ENCODE assay signal across 8 mouse cellular contexts in the genomic region with DNA sequence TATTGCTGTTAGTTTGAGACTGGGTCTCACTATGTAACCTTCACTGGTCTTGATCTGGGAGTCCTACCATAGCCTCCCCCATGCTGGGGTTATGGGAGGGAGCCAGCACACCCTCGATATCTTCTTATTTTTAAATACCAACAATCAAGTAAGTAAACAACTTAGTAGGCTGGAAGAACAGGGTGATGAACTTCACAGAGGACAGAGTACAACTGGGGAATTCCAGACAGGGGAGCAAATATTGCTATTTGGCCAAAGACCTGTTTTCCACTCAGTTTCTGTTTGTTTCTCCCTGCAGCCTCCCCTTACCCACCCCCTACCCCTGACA. TPM values are rescaled to one million over a fixed set of nuclear protein-coding genes. Genes with fewer than 3 reads are reported as not detected.
DNase-seq lines count a peak whose midpoint lies in the region; ATAC-seq and TF ChIP-seq lines count a peak whose summit lies in the region.

No protein-coding gene starts in this region.

- intact Hi-C loops in heart, postnatal 14 days (cut with DNase I) = no loop called here

- in situ Hi-C loops in ES-E14 (cut with MboI; ENCODE audit: low sequenced_read_pairs in 2 of 2, unreplicated experiment in 2 of 2) = no loop called here

- peak overlapping the region; percentile 82 for H3K9ac ChIP-seq in heart, embryonic 11.5 days (ENCODE audit: low read depth, low read length)
- no peak overlapping the region for H3K9ac ChIP-seq in ES-E14 (ENCODE audit: insufficient read depth, low read depth, low read length, poor library complexity, severe bottlenecking)
- peak overlapping the region; percentile 66; the same call in 1 of the 2 replicates for H3K9ac ChIP-seq in forebrain, embryonic 16.5 days (replicated peaks; ENCODE audit: low read depth, low read length)
- peak overlapping the region; percentile 84 for H3K9ac ChIP-seq in liver, postnatal 0 days (replicated peaks)

- peak overlapping the region; percentile 75 for H3K4me3 ChIP-seq in heart, embryonic 11.5 days (ENCODE audit: low read depth, low read length)
- peak overlapping the region; percentile 81 to 91; a peak in 3 of 4 replicates for H3K4me3 ChIP-seq in ES-E14 (ENCODE audit: insufficient read depth in 1 of 2, low read depth in 1 of 2, low read length in 2 of 2, poor library complexity in 1 of 2, severe bottlenecking in 1 of 2)
- peak overlapping the region; percentile 64 for H3K4me3 ChIP-seq in forebrain, embryonic 16.5 days (replicated peaks; ENCODE audit: low read length)
- peak overlapping the region; percentile 72 for H3K4me3 ChIP-seq in liver, postnatal 0 days (ENCODE audit: low read depth, low read length)

- peaks cover 7% of the 10 kb centered on the region; the same call in 1 of the 2 replicates for H3K4me1 ChIP-seq in heart, embryonic 11.5 days (ENCODE audit: control insufficient read depth, insufficient read depth, low read length)
- H3K4me1 ChIP-seq in ES-E14 (ENCODE audit: control insufficient read depth in 2 of 2, insufficient read depth in 2 of 2, low read length in 2 of 2, poor library complexity in 1 of 2) = no peaks in the 10 kb centered on the region; a peak in 1 of 4 replicates
- H3K4me1 ChIP-seq in forebrain, embryonic 16.5 days (replicated peaks; ENCODE audit: control insufficient read depth, insufficient read depth, low read length) = peaks cover 13% of the 10 kb centered on the region
- H3K4me1 ChIP-seq in liver, postnatal 0 days (ENCODE audit: insufficient read depth) = peaks cover 40% of the 10 kb centered on the region

- 54% methylated on average over 1 of the region's 1 CpGs for WGBS in heart, embryonic 11.5 days (ENCODE audit: insufficient replicate concordance)
- WGBS in forebrain, embryonic 16.5 days = 71% methylated on average over 1 of the region's 1 CpGs
- WGBS in liver, postnatal 0 days (ENCODE audit: insufficient replicate concordance) = 13% methylated on average over 1 of the region's 1 CpGs

- no peak for TF ChIP-seq CTCF in liver, postnatal 0 days (IDR thresholded peaks at IDR 0.05; ENCODE audit: low read depth)

- no peak for DNase-seq in heart, postnatal 14 days
- no peak for DNase-seq in ES-E14 (ENCODE audit: low read depth, low spot score)
- no peak for DNase-seq in liver, postnatal 0 days
- DNase-seq in urinary bladder, postnatal 14 days (ENCODE audit: low spot score) = no peak
- no peak for DNase-seq in layer of hippocampus, adult 9-10 months (ENCODE audit: low spot score)
- DNase-seq in lung, adult 18-20 months = no peak

- no peaks in the 10 kb centered on the region for H3K27me3 ChIP-seq in heart, embryonic 11.5 days (ENCODE audit: control insufficient read depth, insufficient read depth, low read length)
- no peaks in the 10 kb centered on the region for H3K27me3 ChIP-seq in forebrain, embryonic 16.5 days (replicated peaks; ENCODE audit: control insufficient read depth, insufficient read depth, low read length)
- no peaks in the 10 kb centered on the region for H3K27me3 ChIP-seq in liver, postnatal 0 days (ENCODE audit: insufficient read depth, low read length)

- ATAC-seq in heart, embryonic 11.5 days (replicated peaks; ENCODE audit: insufficient number of reproducible peaks, low FRiP score, low TSS enrichment) = no peak
- ATAC-seq in forebrain, embryonic 16.5 days = no peak
- ATAC-seq in liver, postnatal 0 days = peak; percentile 15

- H3K36me3 ChIP-seq in heart, embryonic 11.5 days (ENCODE audit: control insufficient read depth, insufficient read depth, low read length) = no peaks in the 10 kb centered on the region
- no peaks in the 10 kb centered on the region for H3K36me3 ChIP-seq in ES-E14 (ENCODE audit: control insufficient read depth, insufficient read depth, low read length, poor library complexity, severe bottlenecking)
- no peaks in the 10 kb centered on the region for H3K36me3 ChIP-seq in forebrain, embryonic 16.5 days (ENCODE audit: control insufficient read depth, insufficient read depth)
- 0 out of 2 replicates have a peak, but pooled peaks cover 6% of the 10 kb centered on the region for H3K36me3 ChIP-seq in liver, postnatal 0 days (replicated peaks; ENCODE audit: insufficient read depth, low read length)

- no peak overlapping the region for H3K27ac ChIP-seq in heart, embryonic 11.5 days (ENCODE audit: low read depth, low read length)
- no peak overlapping the region for H3K27ac ChIP-seq in ES-E14 (ENCODE audit: insufficient read depth, low read depth, low read length, poor library complexity, severe bottlenecking)
- H3K27ac ChIP-seq in forebrain, embryonic 16.5 days (ENCODE audit: low read length) = no peak overlapping the region
- peak overlapping the region; percentile 98 for H3K27ac ChIP-seq in liver, postnatal 0 days (ENCODE audit: low read depth)

- peak overlapping the region; percentile 81 for H3K4me2 ChIP-seq in heart, embryonic 11.5 days
- H3K4me2 ChIP-seq in forebrain, embryonic 16.5 days (ENCODE audit: low read length) = peak overlapping the region; percentile 84
- H3K4me2 ChIP-seq in liver, postnatal 0 days (ENCODE audit: low read depth, low read length) = peak overlapping the region; percentile 91

- TF ChIP-seq EP300 in liver, postnatal 0 days (IDR thresholded peaks at IDR 0.05; ENCODE audit: low read depth) = no peak

- no peaks in the 10 kb centered on the region for H3K9me3 ChIP-seq in heart, embryonic 11.5 days (replicated peaks; ENCODE audit: control insufficient read depth, low read length)
- no peaks in the 10 kb centered on the region for H3K9me3 ChIP-seq in ES-E14 (ENCODE audit: control insufficient read depth, insufficient read depth, low read depth, low read length)
- no peaks in the 10 kb centered on the region for H3K9me3 ChIP-seq in forebrain, embryonic 16.5 days (ENCODE audit: control insufficient read depth, low read length)
- no peaks in the 10 kb centered on the region for H3K9me3 ChIP-seq in liver, postnatal 0 days (ENCODE audit: low read length)

TF ChIP-seq in ES-E14, 5 proteins besides CTCF, POLR2A, EP300 and RAD21:
- TF ChIP-seq MAFK (IDR thresholded peaks at IDR 0.05; ENCODE audit: insufficient read depth, low read depth, low read length) = no peak
- no peak for TF ChIP-seq ZNF384 (IDR thresholded peaks at IDR 0.05; ENCODE audit: low read depth, low read length)
- TF ChIP-seq ZC3H11A (IDR thresholded peaks at IDR 0.05; ENCODE audit: borderline replicate concordance, low read depth, low read length) = no peak
- TF ChIP-seq HCFC1 (IDR thresholded peaks at IDR 0.05; ENCODE audit: borderline replicate concordance, insufficient read depth, low read length) = no peak
- TF ChIP-seq CHD2 (IDR thresholded peaks at IDR 0.05; ENCODE audit: low read depth, low read length) = no peak

RNA-seq across cellular contexts. Expression of gene 1600014C10Rik, which starts 1.4 kb away (rescaled TPM):
- 13.2 and 13.9 TPM in 2 replicates for polyA plus RNA-seq in heart, embryonic 11.5 days (2014; fragmentation: Nextera tagmentation; extraction: Ambion mirVana)
- total RNA-seq in heart, postnatal 14 days (2021) = 10 to 100 TPM; 26.0 to 27.3 TPM
- total RNA-seq in ES-E14 (2012; rRNA removed) = 6.5 and 6.6 TPM in 2 replicates
- polyA plus RNA-seq in forebrain, embryonic 16.5 days (2015; fragmentation: Nextera tagmentation; extraction: Ambion mirVana) = 17.7 and 18.7 TPM in 2 replicates
- polyA plus RNA-seq in liver, postnatal 0 days (2015; fragmentation: Nextera tagmentation; extraction: Ambion mirVana) = 76.6 and 78.1 TPM in 2 replicates

RNA-seq across cellular contexts. Expression of gene Plekhf1, which starts 43.4 kb away (rescaled TPM):
- polyA plus RNA-seq in heart, embryonic 11.5 days (2014; fragmentation: Nextera tagmentation; extraction: Ambion mirVana) = 1.6 and 1.8 TPM in 2 replicates
- 10 to 100 TPM; 13.9 to 16.0 TPM for total RNA-seq in heart, postnatal 14 days (2021)
- total RNA-seq in ES-E14 (2012; rRNA removed) = 3.3 and 4.8 TPM in 2 replicates
- polyA plus RNA-seq in forebrain, embryonic 16.5 days (2015; fragmentation: Nextera tagmentation; extraction: Ambion mirVana) = 0.42 and 0.71 TPM in 2 replicates
- 0.57 and 0.58 TPM in 2 replicates for polyA plus RNA-seq in liver, postnatal 0 days (2015; fragmentation: Nextera tagmentation; extraction: Ambion mirVana)
